Mouse (Mus musculus) heart, embryonic 12.5 days (tissue): Measurements from ENCODE around the gene Ccr10. TPM values are rescaled to one million over a fixed set of nuclear protein-coding genes. Genes with fewer than 3 reads are reported as not detected.

Source experiments
- ATAC-seq: fragments of 200-750 bp; cut with Nextera tagmentation; 2 replicates; pipeline ENCODE4 v1.8.0; 2017; ENCODE audit warnings: moderate TSS enrichment, moderate library complexity; ENCODE audit not compliant: insufficient number of reproducible peaks, low FRiP score
- H3K27ac ChIP-seq: fragments of 300-500 bp; sonication (generic); 2 replicates; pipeline ENCODE4 v1.5.1; 2016; ENCODE audit warnings: mild to moderate bottlenecking, moderate library complexity; ENCODE audit not compliant: poor library complexity, severe bottlenecking
- H3K27me3 ChIP-seq: fragments of 300-500 bp; sonication (generic); replicated peaks from 2 replicates; pipeline ENCODE4 v1.6.1; 2016; ENCODE audit warnings: mild to moderate bottlenecking, moderate library complexity
- H3K36me3 ChIP-seq: fragments of 300-500 bp; sonication (generic); 2 replicates; pipeline ENCODE4 v1.6.1; 2016; ENCODE audit warnings: mild to moderate bottlenecking, moderate library complexity
- H3K4me1 ChIP-seq: fragments of 300-500 bp; sonication (generic); replicated peaks from 2 replicates; pipeline ENCODE4 v1.6.1; 2016; ENCODE audit warnings: mild to moderate bottlenecking
- H3K4me2 ChIP-seq: fragments of 300-500 bp; sonication (generic); 2 replicates; pipeline ENCODE4 v1.6.1; 2016; ENCODE audit warnings: mild to moderate bottlenecking, moderate library complexity
- H3K4me3 ChIP-seq: fragments of 300-500 bp; sonication (generic); 2 replicates; pipeline ENCODE4 v1.5.1; 2016; ENCODE audit warnings: mild to moderate bottlenecking
- H3K9ac ChIP-seq: fragments of 300-500 bp; sonication (generic); 2 replicates; pipeline ENCODE4 v1.6.1; 2016; ENCODE audit warnings: mild to moderate bottlenecking, moderate library complexity
- H3K9me3 ChIP-seq: fragments of 300-500 bp; sonication (generic); replicated peaks from 2 replicates; pipeline ENCODE4 v1.6.1; 2016; ENCODE audit warnings: mild to moderate bottlenecking, moderate library complexity
- WGBS: fragments of 180-500 bp; shearing (Covaris S2); methylation state at CpG from one replicate; pipeline ENCODE4 v1.1.7; 2016; 5-methylcytosine and 5-hydroxymethylcytosine counted together
- polyA plus RNA-seq: library from polyadenylated mRNA; unstranded; fragments of >200 nt; fragmentation: Nextera tagmentation; extraction: Ambion mirVana; gene quantifications from 2 replicates; pipeline ENCODE4 v1.2.1, GENCODE M21; 2016

The Ccr10 gene
- 0.15 and 0.36 TPM in 2 replicates for polyA plus RNA-seq

- Histone ChIP-seq H3K9ac (peak within 1 kb of the TSS; percentile 60), H3K4me3 (peak within 1 kb of the TSS; percentile 43), H3K4me1 (peaks cover 54% of the 10 kb centered on the region), H3K27me3 (peaks cover 39% of the 10 kb centered on the region), H3K36me3 (no peaks in the 10 kb centered on the region), H3K27ac (no peak within 1 kb of the TSS), H3K9me3 (no peaks in the 10 kb centered on the region), H3K4me2 (peak within 1 kb of the TSS; percentile 89)
- no peak for ATAC-seq
- WGBS = 23% methylated on average over 14 of the region's 14 CpGs
Measured at GRCm38 (mm10) chr11:101174851-101175628, at the start of gene Ccr10. Gene Ccr10, minus strand, starts transcription at chr11:101175443.

GRCm38 (mm10) chr11:101224337-101224736 lies 49.1 kb upstream of the Ccr10 start:
- Histone ChIP-seq H3K4me3 (no peak overlapping the region), H3K4me2 (peak overlapping the region; percentile 13; the same call in 1 of the 2 replicates), H3K36me3 (no peaks in the 10 kb centered on the region), H3K27me3 (no peaks in the 10 kb centered on the region), H3K27ac (no peak overlapping the region), H3K4me1 (peaks cover 7% of the 10 kb centered on the region), H3K9ac (no peak overlapping the region), H3K9me3 (no peaks in the 10 kb centered on the region)
- WGBS = 84% methylated on average over 3 of the region's 3 CpGs
- ATAC-seq = no peak

GRCm38 (mm10) chr11:101221306-101221986 lies 46.2 kb upstream of the Ccr10 start:
- H3K36me3 ChIP-seq = peaks cover 13% of the 10 kb centered on the region
- ATAC-seq = no peak
- peak overlapping the region; percentile 36; the same call in 1 of the 2 replicates for H3K27ac ChIP-seq
- H3K9me3 ChIP-seq = no peaks in the 10 kb centered on the region
- no peaks in the 10 kb centered on the region for H3K27me3 ChIP-seq
- peaks cover 7% of the 10 kb centered on the region for H3K4me1 ChIP-seq
- no peak overlapping the region for H3K4me2 ChIP-seq
- 79% methylated on average over 8 of the region's 8 CpGs for WGBS
- H3K4me3 ChIP-seq = no peak overlapping the region
- no peak overlapping the region for H3K9ac ChIP-seq

GRCm38 (mm10) chr11:101220853-101221252 lies 45.6 kb upstream of the Ccr10 start:
- Histone ChIP-seq H3K4me1 (peaks cover 7% of the 10 kb centered on the region), H3K9ac (no peak overlapping the region), H3K36me3 (peaks cover 15% of the 10 kb centered on the region), H3K27ac (peak overlapping the region; percentile 36; the same call in 1 of the 2 replicates), H3K4me3 (no peak overlapping the region), H3K4me2 (no peak overlapping the region), H3K27me3 (no peaks in the 10 kb centered on the region), H3K9me3 (no peaks in the 10 kb centered on the region)
- ATAC-seq = no peak
- 47% methylated on average over 2 of the region's 2 CpGs for WGBS

- H3K4me3 ChIP-seq = no peak overlapping the region
- no peaks in the 10 kb centered on the region for H3K9me3 ChIP-seq
- H3K27me3 ChIP-seq = no peaks in the 10 kb centered on the region
- H3K27ac ChIP-seq = no peak overlapping the region
- peaks cover 37% of the 10 kb centered on the region for H3K36me3 ChIP-seq
- no peaks in the 10 kb centered on the region for H3K4me1 ChIP-seq
- no peak overlapping the region for H3K9ac ChIP-seq
- ATAC-seq = no peak
- H3K4me2 ChIP-seq = no peak overlapping the region
- 75% methylated on average over 10 of the region's 10 CpGs for WGBS
Measured at GRCm38 (mm10) chr11:101218436-101219055, 43.3 kb upstream of the Ccr10 start.

GRCm38 (mm10) chr11:101216936-101217335 lies 41.7 kb upstream of the Ccr10 start:
- WGBS = 90% methylated on average over 5 of the region's 5 CpGs
- no peaks in the 10 kb centered on the region for H3K4me1 ChIP-seq
- no peak for ATAC-seq

GRCm38 (mm10) chr11:101211970-101212369 lies 36.7 kb upstream of the Ccr10 start:
- WGBS = 43% methylated on average over 3 of the region's 3 CpGs
- no peaks in the 10 kb centered on the region for H3K9me3 ChIP-seq
- H3K4me1 ChIP-seq = no peaks in the 10 kb centered on the region
- H3K27me3 ChIP-seq = no peaks in the 10 kb centered on the region
- no peak overlapping the region for H3K4me2 ChIP-seq
- peak; percentile 68; the same call in 1 of the 2 replicates for ATAC-seq
- no peak overlapping the region for H3K9ac ChIP-seq
- H3K4me3 ChIP-seq = no peak overlapping the region
- H3K27ac ChIP-seq = no peak overlapping the region
- peaks cover 70% of the 10 kb centered on the region for H3K36me3 ChIP-seq

More at GRCm38 (mm10) chr11:101216936-101217335, 41.7 kb upstream of the Ccr10 start:
- no peaks in the 10 kb centered on the region for H3K9me3 ChIP-seq
- no peaks in the 10 kb centered on the region for H3K27me3 ChIP-seq
- no peak overlapping the region for H3K4me3 ChIP-seq
- no peak overlapping the region for H3K27ac ChIP-seq
- H3K36me3 ChIP-seq = peaks cover 47% of the 10 kb centered on the region
- no peak overlapping the region for H3K4me2 ChIP-seq
- H3K9ac ChIP-seq = no peak overlapping the region

GRCm38 (mm10) chr11:101200986-101201385 lies 25.7 kb upstream of the Ccr10 start:
- Histone ChIP-seq H3K4me3 (no peak overlapping the region), H3K27me3 (no peaks in the 10 kb centered on the region), H3K4me2 (no peak overlapping the region), H3K36me3 (peaks cover 72% of the 10 kb centered on the region), H3K4me1 (no peaks in the 10 kb centered on the region), H3K9ac (no peak overlapping the region), H3K9me3 (no peaks in the 10 kb centered on the region), H3K27ac (no peak overlapping the region)
- no peak for ATAC-seq
- 29% methylated on average over 7 of the region's 7 CpGs for WGBS

GRCm38 (mm10) chr11:101199555-101199954 lies 24.3 kb upstream of the Ccr10 start:
- Histone ChIP-seq H3K27ac (no peak overlapping the region), H3K4me3 (no peak overlapping the region), H3K4me2 (no peak overlapping the region), H3K36me3 (peaks cover 77% of the 10 kb centered on the region), H3K9ac (no peak overlapping the region), H3K27me3 (no peaks in the 10 kb centered on the region), H3K9me3 (no peaks in the 10 kb centered on the region), H3K4me1 (peaks cover 3% of the 10 kb centered on the region)
- ATAC-seq = no peak
- 85% methylated on average over 3 of the region's 3 CpGs for WGBS

- ATAC-seq = no peak
- WGBS = 87% methylated on average over 8 of the region's 8 CpGs
- H3K27me3 ChIP-seq = no peaks in the 10 kb centered on the region
- no peaks in the 10 kb centered on the region for H3K9me3 ChIP-seq
- peaks cover 71% of the 10 kb centered on the region for H3K36me3 ChIP-seq
- H3K4me3 ChIP-seq = no peak overlapping the region
- H3K4me1 ChIP-seq = peaks cover 25% of the 10 kb centered on the region
- H3K27ac ChIP-seq = no peak overlapping the region
- H3K9ac ChIP-seq = no peak overlapping the region
- no peak overlapping the region for H3K4me2 ChIP-seq
Measured at GRCm38 (mm10) chr11:101196175-101196574, 20.9 kb upstream of the Ccr10 start.

- ATAC-seq = no peak
- 85% methylated on average over 8 of the region's 8 CpGs for WGBS
- Histone ChIP-seq H3K4me3 (no peak overlapping the region), H3K9ac (no peak overlapping the region), H3K27ac (no peak overlapping the region), H3K27me3 (no peaks in the 10 kb centered on the region), H3K4me1 (peaks cover 31% of the 10 kb centered on the region), H3K9me3 (no peaks in the 10 kb centered on the region), H3K36me3 (peaks cover 70% of the 10 kb centered on the region), H3K4me2 (no peak overlapping the region)
Measured at GRCm38 (mm10) chr11:101195571-101195970, 20.3 kb upstream of the Ccr10 start.
